25 mouse cellular contexts compared by ENCODE assay signal in the genomic region with DNA sequence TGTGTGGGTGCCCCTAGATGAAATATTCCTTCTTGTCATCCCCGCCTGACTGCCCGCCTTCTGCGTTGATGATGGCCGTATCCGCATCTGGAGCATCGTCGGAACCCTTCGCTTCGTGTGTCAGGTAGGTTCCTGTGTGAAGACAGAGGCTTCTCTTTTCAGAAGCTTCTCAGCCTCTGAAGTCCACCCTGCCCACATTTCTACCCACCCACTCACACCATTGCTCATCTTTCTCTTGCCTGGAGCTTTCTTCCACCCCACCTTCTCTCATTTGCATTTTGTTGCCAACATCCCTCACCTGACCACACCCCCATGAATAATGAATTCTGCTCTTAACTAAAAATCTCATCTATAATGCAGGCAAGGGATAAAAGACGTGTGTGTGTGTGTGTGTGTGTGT. TPM values are rescaled to one million over a fixed set of nuclear protein-coding genes. Genes with fewer than 3 reads are reported as not detected.
DNase-seq lines count a peak whose midpoint lies in the region.
"Had no signal": no experiment of that assay in that cellular context is flagged by ENCODE, and none has a peak within 500 bp of the region (broad histone marks: within the 10 kb centered on the region; RNA-seq: fewer than 3 reads in every experiment).

No protein-coding gene starts in this region.

- DNase-seq in frontal cortex, adult 2 months (ENCODE audit: extremely low spot score in 1 of 2, low spot score in 1 of 2): peak; percentile 36 to 73
- DNase-seq in frontal cortex, postnatal 36 days (ENCODE audit: low spot score in 2 of 2): no peak
- DNase-seq in left cerebral cortex, postnatal 14 days (ENCODE audit: low spot score in 2 of 2): peak; percentile 32 to 55
- no peak for DNase-seq in left cerebral cortex, postnatal 36 days (ENCODE audit: low spot score in 2 of 2)
- DNase-seq in right cerebral cortex, adult 2 months (ENCODE audit: low spot score in 2 of 2): peak; percentile 58 to 64
- DNase-seq in right cerebral cortex, postnatal 25 days: no peak
- DNase-seq in telencephalon, adult 2 months (ENCODE audit: low read depth, low spot score): peak; percentile 50
- DNase-seq in heart, adult 9 months (ENCODE audit: low spot score in 2 of 2): no peak
- DNase-seq: adrenal gland, postnatal 10 days; cerebellum, postnatal 25 days; heart, adult 18-20 months; heart, postnatal 14 days had no signal

- intact Hi-C loops in left cerebral cortex, postnatal 14 days (cut with DNase I): loop anchor here (5.0 kb wide), 1 partner anchor 40 kb away; no protein-coding TSS in a partner anchor
- intact Hi-C loops in left cerebral cortex, postnatal 36 days (cut with DNase I): no loop called here

RNA-seq across cellular contexts. Expression of a gene that starts 3.5 kb away (rescaled TPM):
- polyA plus RNA-seq in frontal cortex, adult 2 months (2012; rRNA removed): 115 and 129 TPM in 2 replicates
- total RNA-seq in left cerebral cortex, postnatal 14 days (2021): 100 to 1,000 TPM; 116 to 127 TPM
- 10 to 100 TPM; 83.5 to 94.7 TPM for total RNA-seq in left cerebral cortex, postnatal 36 days (2021)
- total RNA-seq: G1E; hematopoietic stem cell, adult 5-6 weeks had no signal
- polyA plus RNA-seq: G1E had no signal

RNA-seq across cellular contexts. Expression of a gene that starts 13.7 kb away (rescaled TPM):
- 2.3 and 3.4 TPM in 2 replicates for polyA plus RNA-seq in frontal cortex, adult 2 months (2012; rRNA removed)
- total RNA-seq in left cerebral cortex, postnatal 14 days (2021): 1 to 10 TPM; 2.4 to 2.7 TPM
- 1 to 10 TPM; 1.3 to 2.5 TPM for total RNA-seq in left cerebral cortex, postnatal 36 days (2021)
- polyA plus RNA-seq: G1E had no signal

RNA-seq across cellular contexts. Expression of a gene that starts 30.5 kb away (rescaled TPM):
- 360 and 371 TPM in 2 replicates for polyA plus RNA-seq in frontal cortex, adult 2 months (2012; rRNA removed)
- 100 to 1,000 TPM; 482 to 514 TPM for total RNA-seq in left cerebral cortex, postnatal 14 days (2021)
- 100 to 1,000 TPM; 437 to 444 TPM for total RNA-seq in left cerebral cortex, postnatal 36 days (2021)
- polyA plus RNA-seq: G1E had no signal

RNA-seq across cellular contexts. Expression of a gene that starts 59.4 kb away (rescaled TPM):
- 0.19 TPM in 1 of 2 replicates, not detected in the other for polyA plus RNA-seq in frontal cortex, adult 2 months (2012; rRNA removed)
- not detected for total RNA-seq in left cerebral cortex, postnatal 14 days (2021)
- total RNA-seq in left cerebral cortex, postnatal 36 days (2021): not detected
- total RNA-seq: adrenal gland, postnatal 10 days; adrenal gland, postnatal 4 days; G1E; gastrocnemius, adult 8-10 months; gastrocnemius, postnatal 4 days; heart, adult 18-20 months; heart, postnatal 14 days; hematopoietic stem cell, adult 5-6 weeks; hindbrain, postnatal 0 days had no signal
- polyA plus RNA-seq: cortical plate, adult 2 months; embryonic facial prominence, embryonic 12.5 days; forebrain, embryonic 11.5 days; forebrain, embryonic 15.5 days; G1E; heart, embryonic 11.5 days; heart, embryonic 15.5 days; hindbrain, embryonic 13.5 days; hindbrain, postnatal 0 days had no signal

Comparison
In these comparisons a context has a peak if more than half of its experiments do, and no peak if none do; other contexts are left out.
1. DNase-seq: peak in frontal cortex, adult 2 months (2 of 2), left cerebral cortex, postnatal 14 days (2 of 2), right cerebral cortex, adult 2 months (2 of 2) and telencephalon, adult 2 months (single experiment); none in frontal cortex, postnatal 36 days (0 of 2), left cerebral cortex, postnatal 36 days (0 of 2), right cerebral cortex, postnatal 25 days (single experiment) and heart, adult 9 months (0 of 2).